Mouse (Mus musculus) kidney, postnatal 25 days (tissue): ENCODE data around the gene Atoh7.

Experiments used
- DNase-seq, 2 experiments: peaks; one replicate each; pipeline ENCODE4 v3.0.0; 2021; ENCODE audit warnings: mixed read lengths in 2 of 2

Atoh7 gene

GRCm38 (mm10) chr10:63099941-63100562 is 601 bp downstream of the Atoh7 start:
- DNase-seq = peak; percentile 17 to 54

- no peak for DNase-seq
Observed at GRCm38 (mm10) chr10:63100657-63101056, 1.2 kb downstream of the Atoh7 start.

- DNase-seq = peak in 1 of 2 experiments; percentile 34
Observed at GRCm38 (mm10) chr10:63113027-63113604, 13.7 kb downstream of the Atoh7 start.

- DNase-seq = peak in 1 of 2 experiments; percentile 7
Observed at GRCm38 (mm10) chr10:63113716-63114360, 14.4 kb downstream of the Atoh7 start.

GRCm38 (mm10) chr10:63115881-63116280 is 16.4 kb downstream of the Atoh7 start:
- no peak for DNase-seq

GRCm38 (mm10) chr10:63116376-63116775 is 16.9 kb downstream of the Atoh7 start:
- DNase-seq = no peak

- DNase-seq = no peak
Observed at GRCm38 (mm10) chr10:63117583-63117982, 18.1 kb downstream of the Atoh7 start.

GRCm38 (mm10) chr10:63119916-63120315 is 20.5 kb downstream of the Atoh7 start:
- no peak for DNase-seq

- no peak for DNase-seq
Observed at GRCm38 (mm10) chr10:63121961-63122360, 22.5 kb downstream of the Atoh7 start.

- peak; percentile 62 to 81 for DNase-seq
Observed at GRCm38 (mm10) chr10:63122516-63122915, 23.1 kb downstream of the Atoh7 start.

GRCm38 (mm10) chr10:63123141-63123540 is 23.7 kb downstream of the Atoh7 start:
- no peak for DNase-seq

- DNase-seq = no peak
Observed at GRCm38 (mm10) chr10:63124016-63124415, 24.6 kb downstream of the Atoh7 start.

GRCm38 (mm10) chr10:63125343-63125742 is 25.9 kb downstream of the Atoh7 start:
- DNase-seq = no peak

GRCm38 (mm10) chr10:63126116-63126515 is 26.7 kb downstream of the Atoh7 start:
- no peak for DNase-seq

- no peak for DNase-seq
Observed at GRCm38 (mm10) chr10:63127156-63127555, 27.7 kb downstream of the Atoh7 start.

GRCm38 (mm10) chr10:63128256-63128655 is 28.8 kb downstream of the Atoh7 start:
- peak in 1 of 2 experiments; percentile 17 for DNase-seq

- DNase-seq = peak in 1 of 2 experiments; percentile 13
Observed at GRCm38 (mm10) chr10:63130500-63130899, 31.0 kb downstream of the Atoh7 start.

GRCm38 (mm10) chr10:63132356-63132755 is 32.9 kb downstream of the Atoh7 start:
- peak in 1 of 2 experiments; percentile 9 for DNase-seq

- peak in 1 of 2 experiments; percentile 9 for DNase-seq
Observed at GRCm38 (mm10) chr10:63133326-63133725, 33.9 kb downstream of the Atoh7 start.

GRCm38 (mm10) chr10:63135680-63136079 is 36.2 kb downstream of the Atoh7 start:
- no peak for DNase-seq

GRCm38 (mm10) chr10:63136436-63136835 is 37.0 kb downstream of the Atoh7 start:
- no peak for DNase-seq

GRCm38 (mm10) chr10:63142660-63143059 is 43.2 kb downstream of the Atoh7 start:
- peak; percentile 47 to 73 for DNase-seq
